Mouse (Mus musculus): ENCODE measurements around the gene Edem1.

DNA sequence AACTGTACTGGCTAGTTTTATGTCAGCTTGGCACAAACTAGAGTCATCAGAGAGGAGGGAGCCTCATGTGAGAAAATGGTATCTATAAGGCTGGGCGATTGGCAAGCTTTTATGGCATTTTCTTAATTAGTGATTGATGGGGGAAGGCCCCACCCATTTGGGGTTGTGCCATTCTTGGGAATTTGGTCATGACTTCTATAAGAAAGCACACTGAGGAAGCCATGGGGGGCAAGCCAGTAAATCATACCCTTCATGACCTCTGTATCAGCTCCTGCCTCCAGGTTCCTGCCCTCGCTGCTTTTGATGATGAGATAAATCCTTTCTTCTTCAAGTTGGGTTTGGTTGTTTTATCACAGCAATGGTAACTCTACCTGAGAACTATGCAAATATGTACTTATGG is 42.0 kb downstream of the Edem1 start:
- TF ChIP-seq CTCF (IDR thresholded peaks at IDR 0.05; ENCODE audit: low read depth, low read length) (no peak), POLR2A (IDR thresholded peaks at IDR 0.05; ENCODE audit: extremely low read depth, insufficient read depth, low read length) (no peak)

Measured in liver, adult 2 months (tissue).